Mouse (Mus musculus) erythroblast, embryonic 14.5 days (primary cell): Measurements from ENCODE around the gene Rnpep. TPM values are rescaled to one million over a fixed set of nuclear protein-coding genes. Genes with fewer than 3 reads are reported as not detected.

Experiments used
- H3K27me3 ChIP-seq: 2 replicates; pipeline ENCODE4 v1.6.1; 2012; ENCODE audit warnings: inconsistent platforms; ENCODE audit not compliant: control insufficient read depth
- H3K36me3 ChIP-seq: 2 replicates; pipeline ENCODE4 v1.6.1; 2012; ENCODE audit warnings: mild to moderate bottlenecking, inconsistent platforms; ENCODE audit not compliant: control insufficient read depth
- H3K4me1 ChIP-seq: 2 replicates; pipeline ENCODE4 v1.6.1; 2012; ENCODE audit warnings: inconsistent platforms; ENCODE audit not compliant: control insufficient read depth
- H3K4me3 ChIP-seq: replicated peaks from 2 replicates; pipeline ENCODE3; 2012; ENCODE audit warnings: moderate library complexity, mild to moderate bottlenecking, inconsistent platforms
- H3K9me3 ChIP-seq: 2 replicates; pipeline ENCODE4 v1.6.1; 2012; ENCODE audit warnings: low read length, inconsistent platforms, mixed read lengths; ENCODE audit not compliant: control insufficient read depth
- GATA1 ChIP-seq: IDR thresholded peaks from 2 replicates; pipeline ENCODE4 v1.6.1; 2012; ENCODE audit warnings: low read length, inconsistent platforms, mixed read lengths
- TAL1 ChIP-seq: IDR thresholded peaks from 3 replicates; pipeline ENCODE4 v1.6.1; 2012; ENCODE audit warnings: low read length, inconsistent platforms, mixed read lengths
- polyA plus RNA-seq: library from polyadenylated mRNA; stranded (reverse); fragments of >175 nt; gene quantifications from 2 replicates; pipeline ENCODE4 v1.2.3, GENCODE M21; 2012

Gene Rnpep
- polyA plus RNA-seq, 1 experiment = 0.21 TPM

DNA sequence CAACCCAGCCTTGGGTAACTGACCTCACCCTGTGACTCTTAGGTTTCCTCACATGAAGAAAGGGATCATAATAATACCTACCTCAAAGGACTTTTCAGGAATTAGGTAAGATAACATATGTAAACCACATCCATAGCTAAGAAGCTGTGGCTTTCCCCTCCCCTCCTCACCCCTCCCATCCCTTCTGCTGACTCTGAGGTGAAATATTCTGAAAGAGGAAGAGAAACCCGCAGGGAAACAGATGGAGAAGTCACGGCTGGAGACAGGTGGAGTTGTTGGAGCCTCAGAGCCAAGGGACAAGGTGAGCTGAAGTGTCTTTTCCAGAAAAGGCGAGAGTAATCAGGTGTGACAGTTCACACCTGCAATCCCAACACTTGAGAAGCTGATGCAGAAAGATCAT is 59.7 kb downstream of the Rnpep start:
- H3K9me3 ChIP-seq = peaks cover 3% of the 10 kb centered on the region; the same call in 1 of the 2 replicates
- H3K4me1 ChIP-seq = no peaks in the 10 kb centered on the region
- peaks cover 3% of the 10 kb centered on the region; the same call in 1 of the 2 replicates for H3K27me3 ChIP-seq
- no peak overlapping the region for H3K4me3 ChIP-seq
- no peak for TF ChIP-seq GATA1
- TF ChIP-seq TAL1 = no peak
- no peaks in the 10 kb centered on the region for H3K36me3 ChIP-seq

- H3K36me3 ChIP-seq = no peaks in the 10 kb centered on the region
- H3K4me3 ChIP-seq = no peak overlapping the region
- no peaks in the 10 kb centered on the region for H3K27me3 ChIP-seq
- H3K9me3 ChIP-seq = no peaks in the 10 kb centered on the region
- TF ChIP-seq TAL1 = no peak
- TF ChIP-seq GATA1 = no peak
- H3K4me1 ChIP-seq = no peaks in the 10 kb centered on the region
These were observed 66.2 kb downstream of the Rnpep start for GRCm38 (mm10) chr1:135217607-135218233.

DNA sequence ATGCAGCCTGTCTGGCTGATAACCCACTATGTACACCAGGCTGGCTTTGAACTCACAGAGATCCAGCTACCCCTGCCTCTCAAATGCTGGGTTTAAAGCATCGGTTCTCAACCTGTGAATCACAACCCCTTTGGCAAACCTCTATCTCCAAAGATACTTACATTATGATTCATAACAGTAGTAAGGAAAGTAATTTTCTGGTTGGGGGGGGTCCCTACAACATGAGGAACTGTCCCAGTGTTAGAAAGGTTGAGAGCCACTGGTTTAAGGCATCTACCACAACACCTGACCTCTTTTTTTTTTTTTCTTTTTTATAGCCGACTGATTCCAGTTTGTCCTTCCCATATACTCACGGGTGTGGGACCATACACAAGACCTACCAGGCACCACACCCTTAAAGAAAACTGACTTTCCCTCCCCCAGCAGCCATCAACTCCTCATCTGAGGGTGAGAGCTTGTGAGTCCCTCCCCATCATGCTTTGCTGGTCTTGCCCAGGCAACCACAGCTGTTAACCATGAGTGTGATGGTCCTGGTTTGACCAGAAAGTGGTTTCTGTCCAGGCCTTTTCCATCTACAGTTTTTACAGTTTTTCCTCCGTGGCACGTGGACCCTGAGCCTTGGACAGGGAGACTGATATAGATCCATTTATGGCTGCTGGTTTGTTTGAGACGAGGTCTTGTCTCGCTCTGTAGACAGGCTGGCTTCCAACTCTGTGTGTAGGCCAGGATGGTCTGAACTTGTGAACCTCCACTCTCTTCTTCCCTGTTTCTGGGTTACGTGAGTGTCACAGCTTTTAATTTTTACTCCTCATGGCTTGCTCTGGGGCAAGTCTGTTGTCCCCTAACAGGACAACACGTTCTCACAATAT is 69.9 kb downstream of the Rnpep start:
- Histone ChIP-seq H3K4me1 (peaks cover 9% of the 10 kb centered on the region), H3K9me3 (no peaks in the 10 kb centered on the region), H3K36me3 (no peaks in the 10 kb centered on the region), H3K4me3 (no peak overlapping the region), H3K27me3 (no peaks in the 10 kb centered on the region)
- TF ChIP-seq GATA1 (no peak), TAL1 (no peak)

Other genes starting within 250 kb of the Rnpep start
- 0.01 TPM in 1 of 2 replicates, not detected in the other for gene Lgr6, start 178.8 kb downstream of the Rnpep start, polyA plus RNA-seq
- gene Ptpn7, start 151.4 kb downstream of the Rnpep start, polyA plus RNA-seq = 0.57 and 0.67 TPM in 2 replicates
- 2.0 and 2.1 TPM in 2 replicates for gene Arl8a, start 137.3 kb downstream of the Rnpep start, polyA plus RNA-seq
- not detected in 2 replicates for gene Gpr37l1, start 116.4 kb downstream of the Rnpep start, polyA plus RNA-seq
- gene Elf3, start 25.5 kb downstream of the Rnpep start, polyA plus RNA-seq = not detected in 2 replicates
- gene Timm17a, start 29.7 kb upstream of the Rnpep start, polyA plus RNA-seq = 0.24 and 0.52 TPM in 2 replicates
- not detected in 2 replicates for gene Lmod1, start 40.7 kb upstream of the Rnpep start, polyA plus RNA-seq
- not detected in 2 replicates for gene Shisa4, start 91.2 kb upstream of the Rnpep start, polyA plus RNA-seq
- 0.55 and 0.62 TPM in 2 replicates for gene Ipo9, start 146.4 kb upstream of the Rnpep start, polyA plus RNA-seq